ENCODE assay signal across 19 mouse cellular contexts in the genomic region with DNA sequence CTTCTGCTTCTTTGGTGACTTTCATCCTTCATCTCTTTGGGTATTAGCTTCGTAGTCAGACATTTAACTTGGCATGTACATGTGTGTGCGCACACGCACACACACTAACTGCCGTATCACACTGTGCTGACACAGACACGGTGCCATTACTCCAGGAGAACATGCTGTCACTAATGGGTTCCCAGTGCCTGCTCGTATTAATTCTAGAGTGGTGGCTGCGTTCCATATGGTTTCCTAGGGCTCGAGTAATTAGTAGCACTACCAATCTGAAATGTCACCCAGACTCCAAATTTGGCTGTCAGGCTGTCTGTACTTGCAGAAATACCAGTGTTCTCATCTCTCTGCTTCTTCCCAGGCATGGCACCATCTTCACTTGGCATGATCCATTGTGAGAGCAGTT.
"Had no signal": no experiment of that assay in that cellular context is flagged by ENCODE, and none has a peak within 500 bp of the region (broad histone marks: within the 10 kb centered on the region; RNA-seq: fewer than 3 reads in every experiment).

No protein-coding gene starts in this region.

- H3K36me3 ChIP-seq: limb, embryonic 12.5 days; liver, embryonic 13.5 days; lung, embryonic 15.5 days; neural tube, embryonic 15.5 days had no signal

- H3K4me3 ChIP-seq: left cerebral cortex, adult 2 months; limb, embryonic 12.5 days; liver, embryonic 13.5 days; lung, embryonic 15.5 days; megakaryocyte, embryonic 14.5 days; neural tube, embryonic 15.5 days had no signal

- H3K9me3 ChIP-seq: limb, embryonic 12.5 days; liver, embryonic 13.5 days; lung, embryonic 15.5 days; megakaryocyte, embryonic 14.5 days; neural tube, embryonic 15.5 days had no signal

- H3K4me2 ChIP-seq: limb, embryonic 12.5 days; liver, embryonic 13.5 days; lung, embryonic 15.5 days; midbrain, embryonic 11.5 days; neural tube, embryonic 15.5 days had no signal

- H3K27ac ChIP-seq: left cerebral cortex, adult 2 months; limb, embryonic 12.5 days; liver, embryonic 13.5 days; lung, embryonic 15.5 days; macrophage; neural tube, embryonic 15.5 days; stomach, postnatal 0 days had no signal

- ATAC-seq: liver, postnatal 0 days; midbrain, embryonic 16.5 days had no signal

- DNase-seq: kidney, adult 18-20 months; kidney, postnatal 10 days; kidney, postnatal 4 days; liver; liver, embryonic 13.5 days; liver, postnatal 0 days; lung, postnatal 14 days; right cerebral cortex, adult 18-20 months; right cerebral cortex, postnatal 25 days; thymus, postnatal 4 days had no signal

- H3K9ac ChIP-seq: limb, embryonic 12.5 days; liver, embryonic 13.5 days; liver, postnatal 0 days; lung, embryonic 15.5 days; neural tube, embryonic 15.5 days had no signal

- H3K4me1 ChIP-seq: limb, embryonic 12.5 days; liver, embryonic 13.5 days; lung, embryonic 15.5 days; megakaryocyte, embryonic 14.5 days; neural tube, embryonic 15.5 days had no signal

- H3K27me3 ChIP-seq: limb, embryonic 12.5 days; liver, embryonic 13.5 days; lung, embryonic 15.5 days; megakaryocyte, embryonic 14.5 days; neural tube, embryonic 15.5 days had no signal
